Mouse (Mus musculus): Measurements from ENCODE around the gene Dgcr2. TPM values are rescaled to one million over a fixed set of nuclear protein-coding genes. Genes with fewer than 3 reads are reported as not detected.

Gene Dgcr2
- 94.0 and 101 TPM in 2 replicates for polyA plus RNA-seq (2015; fragmentation: Nextera tagmentation; extraction: Ambion mirVana)

DNA sequence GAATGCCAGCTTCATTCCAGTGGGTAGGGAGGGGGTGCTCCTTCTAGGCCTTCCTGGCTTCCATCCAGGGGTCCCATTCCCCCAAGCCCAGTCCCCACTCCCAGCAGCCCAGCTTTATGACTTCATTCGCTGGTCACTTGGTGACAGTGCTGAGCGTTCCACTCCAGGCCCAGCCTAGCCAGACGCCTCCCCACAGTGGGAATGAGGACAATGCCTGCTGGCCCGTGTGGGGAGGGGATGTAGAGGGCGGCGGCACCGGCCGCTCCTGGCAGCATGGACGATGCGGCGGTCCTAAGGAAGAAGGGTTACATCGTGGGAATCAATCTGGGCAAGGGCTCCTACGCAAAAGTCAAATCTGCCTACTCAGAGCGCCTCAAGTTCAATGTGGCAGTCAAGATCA, at the start of gene Dgcr2, which contains the start of gene Tssk2:
Gene Dgcr2, minus strand, starts transcription at position 101 of the 400 bp plus-strand sequence.
Gene Tssk2, plus strand, starts transcription at position 176 of the 400 bp plus-strand sequence.
- H3K27ac ChIP-seq = no peak within 1 kb of the TSS
- no peaks in the 10 kb centered on the region for H3K27me3 ChIP-seq
- H3K9ac ChIP-seq = no peak within 1 kb of the TSS
- no peak within 1 kb of the TSS for H3K4me2 ChIP-seq
- no peaks in the 10 kb centered on the region for H3K9me3 ChIP-seq
- no peaks in the 10 kb centered on the region for H3K4me1 ChIP-seq (replicated peaks)
- 90% methylated on average over 14 of the region's 14 CpGs for WGBS
- H3K36me3 ChIP-seq = peaks cover 66% of the 10 kb centered on the region
- no peak within 1 kb of the TSS for H3K4me3 ChIP-seq
- ATAC-seq (ENCODE audit: low FRiP score) = no peak

DNA sequence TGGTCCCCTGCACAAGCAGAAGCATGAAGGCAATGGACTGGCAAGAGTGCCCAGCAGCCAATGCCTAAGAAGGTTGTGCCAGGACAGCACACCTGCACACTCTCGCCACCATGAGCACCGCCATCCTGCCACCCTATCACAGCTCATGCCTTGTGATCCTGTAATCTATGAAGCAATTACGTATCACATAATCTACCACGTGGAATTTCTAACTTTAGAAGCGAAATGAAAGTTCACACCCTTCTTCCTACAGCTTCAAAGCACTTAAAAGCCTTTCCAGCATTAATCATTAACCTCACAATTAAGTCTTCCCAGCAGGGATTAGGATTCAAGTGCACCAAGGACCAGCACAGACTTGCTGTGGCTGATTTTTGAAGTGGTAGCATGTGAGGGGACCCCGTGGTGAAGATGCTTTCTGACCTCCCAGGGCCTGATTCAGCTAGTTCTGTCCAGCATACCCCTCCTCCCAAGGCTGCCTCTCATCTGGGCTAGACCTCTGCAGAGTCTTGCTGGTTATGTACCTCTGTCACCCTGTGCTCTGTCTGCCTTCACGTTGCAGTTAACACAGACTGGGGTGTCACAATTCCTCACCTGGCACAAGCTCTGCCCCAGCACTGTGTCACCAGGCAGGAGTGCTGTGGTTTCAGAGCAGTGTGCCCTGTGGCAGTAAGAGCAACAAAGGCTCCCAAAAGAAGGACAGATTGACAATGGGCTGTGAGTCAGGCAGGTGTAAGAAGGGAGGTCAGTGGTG, 46.9 kb upstream of the Dgcr2 start:
- H3K9me3 ChIP-seq = no peaks in the 10 kb centered on the region
- 58% methylated on average over 7 of the region's 7 CpGs for WGBS
- H3K36me3 ChIP-seq = no peaks in the 10 kb centered on the region

DNA sequence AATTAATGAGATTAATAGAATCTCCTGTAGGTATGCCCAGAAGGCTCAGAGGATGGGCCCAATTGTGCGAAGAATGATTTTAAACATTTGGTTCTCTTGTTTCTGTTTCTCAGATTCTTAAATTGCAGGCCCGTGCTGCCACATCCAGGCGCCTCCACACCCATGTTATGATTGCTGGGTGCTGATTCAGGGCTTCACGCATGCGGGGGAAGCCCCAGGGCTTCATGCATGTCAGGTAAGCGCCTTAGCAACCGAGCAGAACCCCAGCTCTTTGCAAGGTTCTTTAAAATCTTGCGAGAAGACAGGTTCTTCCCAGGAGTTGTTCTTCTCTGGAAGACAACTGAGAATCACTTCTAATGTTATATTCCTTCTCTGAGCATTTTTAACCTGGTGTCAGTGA, 45.1 kb upstream of the Dgcr2 start:
- WGBS = 76% methylated on average over 8 of the region's 8 CpGs
- 0 out of 2 replicates have a peak, but pooled peaks cover 7% of the 10 kb centered on the region for H3K27me3 ChIP-seq
- no peaks in the 10 kb centered on the region for H3K9me3 ChIP-seq

More for the DNA sequence above, 46.9 kb upstream of the Dgcr2 start:
- H3K4me3 ChIP-seq = no peak overlapping the region
- peaks cover 14% of the 10 kb centered on the region for H3K4me1 ChIP-seq (replicated peaks)
- 0 out of 2 replicates have a peak, but pooled peaks cover 7% of the 10 kb centered on the region for H3K27me3 ChIP-seq
- no peak overlapping the region for H3K9ac ChIP-seq
- no peak overlapping the region for H3K4me2 ChIP-seq
- H3K27ac ChIP-seq = no peak overlapping the region
- no peak for ATAC-seq (ENCODE audit: low FRiP score)

DNA sequence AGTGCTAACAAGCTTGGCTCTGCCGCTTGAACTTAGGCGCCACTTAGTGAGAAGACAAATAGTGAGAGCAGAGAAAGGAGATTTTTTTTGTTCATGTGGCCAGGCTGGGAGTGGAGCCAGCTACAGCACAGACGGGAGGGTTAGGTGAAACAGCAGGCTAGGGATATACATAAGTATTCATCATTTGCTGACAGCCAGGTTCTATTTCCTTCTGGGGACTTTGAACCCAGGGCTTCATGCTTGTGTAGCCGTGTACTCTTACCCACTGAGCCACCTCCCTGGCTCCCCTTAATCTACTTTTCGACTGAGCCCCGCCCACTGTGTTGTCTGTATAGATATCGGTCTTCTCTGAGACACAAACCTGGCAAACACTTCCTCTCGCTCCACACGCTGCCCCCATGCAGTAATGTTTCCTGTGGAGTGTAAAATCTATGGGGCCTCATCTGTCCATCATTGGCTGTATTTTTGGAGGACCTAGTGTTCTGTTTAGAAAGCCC, 40.9 kb upstream of the Dgcr2 start:
- H3K4me3 ChIP-seq = no peak overlapping the region
- no peaks in the 10 kb centered on the region for H3K4me1 ChIP-seq (replicated peaks)
- H3K27ac ChIP-seq = no peak overlapping the region
- H3K9ac ChIP-seq = peak overlapping the region; percentile 1; the same call in 1 of the 2 replicates
- WGBS = 54% methylated on average over 9 of the region's 9 CpGs
- no peaks in the 10 kb centered on the region for H3K36me3 ChIP-seq
- peaks cover 27% of the 10 kb centered on the region for H3K27me3 ChIP-seq
- peak; percentile 68; the same call in 1 of the 2 replicates for ATAC-seq (ENCODE audit: low FRiP score)
- H3K4me2 ChIP-seq = no peak overlapping the region
- no peaks in the 10 kb centered on the region for H3K9me3 ChIP-seq

More for the DNA sequence above, 45.1 kb upstream of the Dgcr2 start:
- H3K4me3 ChIP-seq = no peak overlapping the region
- H3K36me3 ChIP-seq = no peaks in the 10 kb centered on the region
- H3K4me1 ChIP-seq (replicated peaks) = no peaks in the 10 kb centered on the region
- no peak overlapping the region for H3K9ac ChIP-seq
- ATAC-seq (ENCODE audit: low FRiP score) = no peak
- H3K4me2 ChIP-seq = no peak overlapping the region
- no peak overlapping the region for H3K27ac ChIP-seq

DNA sequence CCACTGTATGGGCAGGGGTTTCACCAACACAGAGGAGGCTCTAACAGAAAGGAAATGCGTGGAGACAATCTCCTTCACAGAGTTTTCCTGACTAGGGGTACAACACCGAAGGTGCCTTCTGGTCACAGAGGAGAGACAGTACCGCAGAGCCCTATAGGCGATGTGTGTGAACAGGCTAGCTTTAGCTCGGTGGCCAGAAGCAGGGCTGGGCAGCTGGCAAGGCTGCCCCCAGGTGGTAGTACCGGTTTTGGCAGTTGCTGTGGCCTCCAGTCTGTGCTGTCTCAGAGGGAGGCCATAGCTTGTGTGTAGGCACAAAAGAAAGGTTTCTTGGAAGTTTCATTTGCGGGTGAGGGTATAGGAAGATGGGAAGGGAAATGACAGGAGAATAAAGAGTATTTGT, 40.5 kb upstream of the Dgcr2 start:
- H3K9ac ChIP-seq = peak overlapping the region; percentile 1; the same call in 1 of the 2 replicates
- H3K36me3 ChIP-seq = no peaks in the 10 kb centered on the region
- no peak overlapping the region for H3K4me3 ChIP-seq
- ATAC-seq (ENCODE audit: low FRiP score) = peak; percentile 80
- peaks cover 32% of the 10 kb centered on the region for H3K27me3 ChIP-seq
- H3K27ac ChIP-seq = no peak overlapping the region
- no peaks in the 10 kb centered on the region for H3K9me3 ChIP-seq
- no peaks in the 10 kb centered on the region for H3K4me1 ChIP-seq (replicated peaks)
- H3K4me2 ChIP-seq = no peak overlapping the region
- 12% methylated on average over 7 of the region's 7 CpGs for WGBS

DNA sequence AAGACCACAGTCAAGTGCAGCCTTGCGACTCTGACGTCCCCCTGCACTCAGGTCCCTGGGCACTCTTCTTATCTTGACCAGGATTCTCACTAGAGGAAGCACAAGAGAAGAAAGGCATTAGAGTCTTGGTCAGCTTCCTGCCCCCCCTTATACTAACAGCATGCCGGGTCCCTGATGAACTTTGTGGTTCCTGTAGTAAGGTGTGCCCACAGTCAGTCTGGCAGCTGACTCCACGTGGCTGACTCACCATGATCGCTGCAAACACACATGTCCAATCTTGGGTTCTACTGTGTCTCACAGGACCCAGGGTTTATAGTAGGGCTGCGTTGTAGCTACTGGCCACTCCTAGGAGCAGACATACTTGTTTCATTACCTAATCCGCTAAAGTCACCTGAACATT, 39.8 kb upstream of the Dgcr2 start:
- WGBS = 84% methylated on average over 7 of the region's 7 CpGs
- Histone ChIP-seq H3K4me1 (replicated peaks) (no peaks in the 10 kb centered on the region), H3K9me3 (no peaks in the 10 kb centered on the region), H3K27me3 (peaks cover 38% of the 10 kb centered on the region), H3K4me3 (no peak overlapping the region), H3K27ac (no peak overlapping the region), H3K9ac (no peak overlapping the region), H3K4me2 (no peak overlapping the region), H3K36me3 (no peaks in the 10 kb centered on the region)
- no peak for ATAC-seq (ENCODE audit: low FRiP score)

DNA sequence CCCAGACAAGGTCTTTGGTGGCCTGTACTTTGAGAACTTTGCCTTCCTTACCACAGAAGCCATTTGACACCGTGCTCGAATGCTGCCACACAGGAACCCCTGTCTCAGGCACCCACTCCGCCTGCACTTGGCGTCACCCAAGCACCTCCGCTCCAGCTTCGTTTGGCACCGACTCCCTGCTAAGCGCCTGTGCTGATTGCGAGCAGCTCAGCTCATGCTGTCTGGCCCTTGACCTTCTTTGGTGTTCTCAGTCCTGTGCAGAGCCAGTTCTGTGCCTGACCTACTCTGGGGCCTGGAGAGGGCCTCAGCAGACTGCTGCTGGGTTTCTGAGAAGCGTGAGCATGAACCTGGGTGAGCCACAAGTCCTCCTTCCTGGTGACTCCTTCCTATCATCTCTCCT, 38.4 kb upstream of the Dgcr2 start:
- WGBS = 88% methylated on average over 10 of the region's 10 CpGs
- no peak overlapping the region for H3K4me2 ChIP-seq
- H3K4me3 ChIP-seq = no peak overlapping the region
- H3K36me3 ChIP-seq = no peaks in the 10 kb centered on the region
- no peaks in the 10 kb centered on the region for H3K4me1 ChIP-seq (replicated peaks)
- no peak overlapping the region for H3K9ac ChIP-seq
- no peak overlapping the region for H3K27ac ChIP-seq
- peaks cover 38% of the 10 kb centered on the region for H3K27me3 ChIP-seq
- no peak for ATAC-seq (ENCODE audit: low FRiP score)
- H3K9me3 ChIP-seq = no peaks in the 10 kb centered on the region

DNA sequence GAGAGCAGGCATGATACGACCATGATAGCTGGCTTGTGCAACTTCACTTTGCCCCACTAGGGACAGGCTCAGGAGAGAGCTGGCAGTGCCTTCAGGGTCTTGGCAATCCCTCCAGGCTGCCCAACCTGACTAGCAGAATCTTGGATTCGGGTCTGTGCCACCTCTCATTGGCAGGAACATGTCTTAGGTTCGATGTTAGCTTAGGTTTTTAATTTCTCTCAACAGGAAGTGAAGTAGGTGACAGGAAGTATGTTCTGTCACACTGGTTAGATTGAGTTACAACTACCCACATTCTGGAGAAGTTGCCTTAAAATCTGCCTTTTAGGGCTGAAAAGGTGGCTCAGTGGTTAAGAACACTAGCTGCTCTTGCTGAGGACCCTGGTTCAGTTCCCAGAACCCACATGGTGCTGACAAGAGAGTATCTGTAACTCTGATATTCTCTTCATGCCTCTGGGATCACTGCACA, 36.1 kb upstream of the Dgcr2 start:
- Histone ChIP-seq H3K4me1 (replicated peaks) (no peaks in the 10 kb centered on the region), H3K27me3 (peaks cover 38% of the 10 kb centered on the region), H3K4me2 (no peak overlapping the region), H3K27ac (no peak overlapping the region), H3K9ac (no peak overlapping the region), H3K36me3 (no peaks in the 10 kb centered on the region), H3K9me3 (no peaks in the 10 kb centered on the region), H3K4me3 (no peak overlapping the region)
- 81% methylated on average over 3 of the region's 3 CpGs for WGBS
- no peak for ATAC-seq (ENCODE audit: low FRiP score)

DNA sequence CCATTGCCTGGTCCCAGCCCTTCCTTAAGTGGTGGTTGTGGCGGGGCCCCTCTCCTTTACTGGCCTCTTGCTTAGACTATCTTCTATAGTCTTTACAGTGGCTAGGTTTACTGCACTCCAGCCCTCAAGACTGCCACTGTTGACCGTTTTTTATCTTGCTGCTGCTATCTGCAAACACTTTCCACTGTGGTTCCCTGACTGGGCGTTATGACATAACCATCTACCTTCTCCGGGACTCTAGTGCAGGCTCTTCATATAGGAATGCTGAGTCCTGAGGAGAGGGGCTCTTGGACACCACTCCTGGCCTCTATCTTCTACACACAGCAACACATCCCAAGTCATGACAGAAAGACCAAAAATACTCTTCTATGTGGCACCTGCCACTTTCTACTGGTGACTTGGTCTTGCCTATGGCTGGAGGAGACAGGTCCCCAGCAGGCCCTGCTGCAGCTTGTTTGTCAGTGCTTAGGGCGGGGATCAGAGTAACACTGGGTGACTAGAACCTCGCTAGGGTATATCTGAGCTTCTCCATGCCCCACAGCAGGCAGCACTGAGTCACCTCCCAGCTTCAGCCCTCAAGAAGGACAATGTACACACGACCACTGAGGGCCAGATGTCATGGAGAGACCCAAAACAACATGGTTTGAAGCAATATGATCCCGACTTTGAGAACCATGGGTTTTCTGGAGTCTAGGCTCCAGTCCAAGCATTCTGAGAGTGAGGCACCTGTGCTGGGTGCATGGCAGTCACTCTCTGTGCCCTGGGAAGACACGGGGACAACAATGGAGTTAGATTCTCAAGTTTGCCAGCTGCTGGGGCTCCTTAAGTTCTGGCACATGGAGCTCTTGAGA, 35.5 kb upstream of the Dgcr2 start:
- Histone ChIP-seq H3K4me3 (no peak overlapping the region), H3K9me3 (no peaks in the 10 kb centered on the region), H3K4me1 (replicated peaks) (peaks cover 2% of the 10 kb centered on the region; the same call in 1 of the 2 replicates), H3K36me3 (no peaks in the 10 kb centered on the region), H3K27ac (no peak overlapping the region), H3K27me3 (peaks cover 38% of the 10 kb centered on the region), H3K4me2 (no peak overlapping the region), H3K9ac (no peak overlapping the region)
- WGBS = 77% methylated on average over 9 of the region's 9 CpGs
- ATAC-seq (ENCODE audit: low FRiP score) = no peak

DNA sequence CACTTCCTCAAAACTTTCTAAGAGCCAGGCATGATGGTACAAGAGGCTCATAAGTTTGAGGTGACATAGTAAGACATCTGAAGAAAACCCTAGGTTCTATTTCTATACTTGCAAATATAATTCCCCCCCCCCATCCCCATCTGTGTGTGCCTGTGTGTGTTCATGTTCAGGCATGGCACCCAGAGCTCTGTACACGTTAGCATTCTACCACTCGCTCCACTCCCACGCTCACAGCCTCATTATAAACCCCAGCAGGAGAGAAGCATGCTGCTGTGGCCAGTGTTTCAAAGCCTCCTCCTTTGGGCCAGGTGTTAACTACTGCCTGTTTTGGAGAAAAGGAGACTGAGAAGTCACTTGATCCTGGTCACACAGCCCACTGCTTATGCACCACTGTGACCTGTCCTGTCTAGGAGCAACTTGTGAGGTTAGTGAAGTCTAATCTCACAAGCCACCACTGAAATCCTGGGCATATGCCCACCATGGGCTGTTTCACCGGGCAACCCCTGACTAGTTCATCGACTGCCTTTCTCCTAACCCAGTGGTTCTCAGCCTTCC, 33.6 kb upstream of the Dgcr2 start:
- WGBS = 74% methylated on average over 5 of the region's 5 CpGs
- Histone ChIP-seq H3K36me3 (no peaks in the 10 kb centered on the region), H3K9ac (no peak overlapping the region), H3K27me3 (peaks cover 25% of the 10 kb centered on the region), H3K27ac (no peak overlapping the region), H3K4me1 (replicated peaks) (peaks cover 12% of the 10 kb centered on the region), H3K4me2 (no peak overlapping the region), H3K9me3 (no peaks in the 10 kb centered on the region), H3K4me3 (no peak overlapping the region)
- ATAC-seq (ENCODE audit: low FRiP score) = no peak

DNA sequence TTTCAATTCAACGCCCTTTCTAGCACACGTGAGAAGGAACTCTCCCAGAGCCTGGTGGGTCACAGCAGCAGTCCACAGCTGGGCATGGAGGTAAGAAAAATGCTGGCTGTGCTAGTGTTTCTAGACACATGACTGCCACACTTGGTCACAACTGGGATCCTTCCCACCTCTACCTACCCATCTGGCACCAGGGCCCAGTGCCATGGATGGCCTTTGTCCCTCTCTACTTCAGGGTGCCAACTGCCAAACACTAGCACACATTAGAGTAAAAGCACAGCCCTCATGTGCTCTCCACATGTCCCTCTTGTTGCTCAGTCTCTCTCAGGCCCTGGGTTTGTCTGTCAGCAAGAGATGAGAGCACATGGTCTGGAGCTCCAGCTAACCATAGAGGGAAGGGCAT, 31.3 kb upstream of the Dgcr2 start:
- Histone ChIP-seq H3K27me3 (peaks cover 12% of the 10 kb centered on the region; the same call in 1 of the 2 replicates), H3K9me3 (no peaks in the 10 kb centered on the region), H3K36me3 (peaks cover 19% of the 10 kb centered on the region), H3K9ac (no peak overlapping the region), H3K27ac (0 out of 2 replicates have a peak overlapping the region, but pooled peaks have one; percentile 92), H3K4me1 (replicated peaks) (peaks cover 31% of the 10 kb centered on the region), H3K4me3 (no peak overlapping the region), H3K4me2 (no peak overlapping the region)
- WGBS = 59% methylated on average over 2 of the region's 2 CpGs
- ATAC-seq (ENCODE audit: low FRiP score) = no peak

DNA sequence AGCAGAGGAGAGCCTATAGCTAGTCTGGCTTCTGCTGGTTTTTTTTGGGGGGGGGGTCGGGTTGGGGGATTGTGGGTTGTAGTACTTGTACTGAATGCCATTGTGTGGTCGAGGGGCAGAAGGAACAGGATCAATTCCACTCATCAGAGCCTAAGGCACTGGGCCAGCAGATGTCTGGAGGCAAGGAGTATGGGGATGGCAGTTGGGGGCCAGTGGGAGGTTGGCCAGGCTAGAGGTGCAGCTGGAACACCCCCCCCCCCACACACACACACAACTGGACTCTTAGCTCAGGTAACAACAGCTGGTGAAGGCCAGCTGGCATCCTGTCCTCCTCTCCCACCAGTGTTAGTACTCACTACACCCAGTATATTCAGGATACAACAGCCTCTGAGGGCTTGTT, 30.8 kb upstream of the Dgcr2 start:
- peak; percentile 9; the same call in 1 of the 2 replicates for ATAC-seq (ENCODE audit: low FRiP score)
- H3K36me3 ChIP-seq = peaks cover 19% of the 10 kb centered on the region
- no peak overlapping the region for H3K4me3 ChIP-seq
- 15% methylated on average over 2 of the region's 2 CpGs for WGBS
- H3K4me1 ChIP-seq (replicated peaks) = peaks cover 31% of the 10 kb centered on the region
- H3K27ac ChIP-seq = peak overlapping the region; percentile 92
- peak overlapping the region; percentile 77; the same call in 1 of the 2 replicates for H3K4me2 ChIP-seq
- H3K9me3 ChIP-seq = no peaks in the 10 kb centered on the region
- H3K27me3 ChIP-seq = peaks cover 10% of the 10 kb centered on the region; the same call in 1 of the 2 replicates
- no peak overlapping the region for H3K9ac ChIP-seq
